Mouse (Mus musculus) spleen, adult 18-20 months (tissue): ENCODE results near the gene Zfp935.
"Not testable (repeated sequence)": the region's sequence is repeated elsewhere in the genome, so short reads cannot be mapped to it uniquely, and the experiment has no call there.

Source experiments
- DNase-seq, 2 experiments: peaks; one replicate each; pipeline ENCODE4 v3.0.0; 2022; ENCODE audit warnings: mixed read lengths in 2 of 2

The Zfp935 gene

DNA sequence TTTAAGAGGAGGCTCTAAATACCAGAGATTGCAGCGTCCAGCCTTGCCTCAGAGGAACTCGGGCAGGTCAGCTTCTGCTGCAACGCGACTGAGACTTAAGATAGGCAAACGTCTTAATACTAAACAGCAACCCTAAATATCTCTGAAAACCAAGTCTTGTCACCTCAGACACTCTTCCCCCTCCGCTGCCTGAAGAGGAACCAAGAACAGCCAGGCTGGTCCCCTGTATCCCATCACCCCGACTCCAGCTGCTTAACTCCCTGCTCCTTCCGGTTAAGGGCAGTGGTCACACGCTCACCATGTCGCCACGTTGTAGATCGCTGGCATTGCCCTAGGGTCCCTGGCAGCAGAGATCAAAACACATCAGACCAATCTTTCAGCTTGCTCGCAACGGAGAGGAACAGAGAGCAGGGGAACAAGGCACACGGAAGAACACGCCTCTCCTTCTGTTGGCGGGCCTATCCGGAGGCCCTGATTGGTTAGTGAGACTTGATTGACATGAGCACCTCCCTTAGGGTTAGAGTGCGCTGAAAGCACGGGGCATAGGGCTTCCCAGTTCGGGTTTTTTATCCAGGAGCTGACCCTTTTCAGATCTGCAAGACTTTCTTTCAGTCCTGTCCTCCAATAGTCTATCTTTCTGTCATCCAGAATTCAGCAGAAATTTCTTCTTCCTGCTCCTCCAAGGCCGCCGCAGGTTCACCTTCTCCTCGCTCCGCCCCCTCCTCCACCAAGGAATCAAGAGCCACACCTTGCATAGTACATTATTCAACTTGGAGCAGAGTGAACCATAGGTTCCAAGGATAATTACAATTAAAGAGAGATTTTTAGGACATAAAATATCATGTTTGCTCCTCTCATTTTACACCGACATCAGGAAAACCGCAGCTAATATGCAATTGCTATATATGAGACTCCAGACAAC, at the start of gene Zfp935:
Zfp935 (minus strand) TSS at position 323 of the 922 bp plus-strand sequence.
- peak; percentile 62 to 69 for DNase-seq

DNA sequence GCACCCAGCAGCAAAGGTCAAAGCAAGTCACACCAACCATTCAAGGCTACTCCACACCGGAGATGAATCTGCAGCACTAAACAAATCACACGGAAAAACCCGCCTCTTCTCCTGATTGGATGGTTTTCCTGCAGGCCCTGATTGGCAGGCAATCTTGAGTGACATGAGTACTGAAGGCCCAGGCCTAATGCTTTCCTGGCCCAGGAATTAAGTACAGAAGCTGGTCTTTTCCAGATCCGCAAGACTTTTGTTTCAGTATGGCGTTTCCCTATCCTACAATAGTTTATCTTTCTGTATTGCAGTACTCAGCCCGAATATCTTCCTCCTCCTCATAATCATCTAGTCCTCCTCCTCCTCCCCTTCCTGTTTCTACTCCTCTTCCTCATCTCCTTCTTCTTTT, 12.8 kb upstream of the Zfp935 start, which contains the start of gene Zfp934:
Zfp934 (minus strand) TSS at position 101 of the 400 bp plus-strand sequence.
- DNase-seq = not testable (repeated sequence)

DNA sequence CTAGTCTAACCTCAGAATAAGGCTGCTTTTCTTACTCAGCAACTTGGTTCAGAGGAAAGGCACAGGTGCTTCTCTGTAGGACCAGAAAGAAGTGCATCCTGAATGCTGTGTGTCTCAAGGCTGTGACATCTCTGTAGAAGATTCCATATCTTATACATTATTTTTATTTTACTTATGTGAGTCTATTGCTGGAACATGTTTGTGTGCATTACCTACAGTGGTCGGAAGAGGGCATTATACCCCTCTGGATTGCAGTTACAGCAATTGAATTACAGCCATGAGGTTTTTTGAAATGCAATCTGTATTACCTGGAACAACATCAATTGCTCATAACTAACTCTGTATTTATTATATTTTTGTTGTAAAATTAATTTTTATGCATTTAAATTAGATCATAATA, 3.4 kb upstream of the Zfp935 start:
- peak in 1 of 2 experiments; percentile 22 for DNase-seq

DNA sequence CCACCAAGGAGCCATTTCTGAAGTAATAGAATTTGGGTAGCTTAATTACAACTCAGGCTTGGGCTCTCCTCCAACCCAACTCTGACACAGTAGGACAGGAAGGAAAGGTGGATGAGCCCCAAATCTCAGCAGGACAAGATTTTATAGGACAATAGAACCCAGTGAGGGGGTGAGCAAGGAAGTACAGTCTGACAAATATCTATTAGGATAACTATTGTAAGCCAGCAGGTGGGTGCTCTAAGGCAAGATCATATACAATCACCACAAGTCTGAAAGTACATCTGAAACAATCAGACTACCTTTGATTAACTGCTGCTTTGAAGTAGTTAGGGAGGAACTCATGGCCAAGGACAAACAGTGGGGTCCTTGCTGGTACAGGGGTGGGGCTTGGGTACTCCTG, 28.2 kb downstream of the Zfp935 start:
- DNase-seq = not testable (repeated sequence)

DNA sequence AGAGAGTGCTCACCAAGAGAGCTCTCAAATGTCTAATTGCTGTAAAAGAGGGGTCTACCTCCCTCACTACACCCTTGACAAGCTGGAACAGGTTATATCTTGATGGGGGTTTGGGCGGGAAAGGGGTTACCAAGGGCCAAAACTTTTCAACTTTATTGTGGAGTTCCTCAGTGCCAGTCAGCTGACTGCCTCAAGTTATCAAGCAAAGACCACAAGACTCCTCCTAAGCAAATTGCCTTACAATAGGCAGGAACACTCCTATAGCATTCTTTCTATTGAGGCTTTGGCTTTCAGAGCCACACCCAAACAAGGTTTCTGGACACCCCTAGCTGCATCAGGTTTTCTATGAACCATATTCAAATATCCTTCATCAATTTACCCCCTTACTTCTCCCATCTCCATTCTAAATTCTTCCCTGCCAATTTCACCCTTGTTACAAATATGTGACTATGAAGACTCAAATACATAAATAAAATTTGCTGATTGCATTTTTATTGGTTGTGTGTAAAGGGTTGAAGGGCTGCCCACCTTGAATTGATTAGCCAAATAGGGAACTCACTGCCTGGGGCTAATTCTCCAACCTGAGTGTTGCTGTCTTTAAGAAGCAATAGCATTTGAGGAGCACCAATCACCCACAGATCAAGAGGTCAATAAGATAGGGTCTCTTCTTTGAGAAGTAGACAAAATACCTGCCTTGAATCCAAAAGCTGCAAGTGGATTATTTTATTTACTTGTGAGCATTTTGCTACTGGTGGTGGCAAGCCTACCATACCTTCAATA, 47.5 kb downstream of the Zfp935 start:
- DNase-seq = not testable (repeated sequence)

DNA sequence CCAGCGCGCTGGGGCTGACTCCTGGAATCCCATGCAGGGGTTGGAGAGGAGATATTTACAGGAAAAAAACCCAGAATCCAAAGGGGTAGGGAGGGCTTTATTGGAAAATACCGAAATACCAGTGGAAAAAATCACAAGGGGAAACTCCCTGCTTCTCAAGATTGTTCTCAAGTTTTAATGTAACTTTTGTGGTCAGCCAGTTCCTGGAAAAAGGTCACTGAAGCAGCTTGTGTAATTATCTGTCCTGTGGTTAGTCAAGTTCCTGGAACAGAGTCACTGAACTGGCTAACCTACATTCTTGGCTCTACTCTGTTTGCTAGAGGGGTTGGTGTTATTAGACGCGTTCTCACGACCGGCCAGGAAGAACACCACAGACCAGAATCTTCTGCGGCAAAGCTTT, 85.7 kb downstream of the Zfp935 start:
- not testable (repeated sequence) for DNase-seq

DNA sequence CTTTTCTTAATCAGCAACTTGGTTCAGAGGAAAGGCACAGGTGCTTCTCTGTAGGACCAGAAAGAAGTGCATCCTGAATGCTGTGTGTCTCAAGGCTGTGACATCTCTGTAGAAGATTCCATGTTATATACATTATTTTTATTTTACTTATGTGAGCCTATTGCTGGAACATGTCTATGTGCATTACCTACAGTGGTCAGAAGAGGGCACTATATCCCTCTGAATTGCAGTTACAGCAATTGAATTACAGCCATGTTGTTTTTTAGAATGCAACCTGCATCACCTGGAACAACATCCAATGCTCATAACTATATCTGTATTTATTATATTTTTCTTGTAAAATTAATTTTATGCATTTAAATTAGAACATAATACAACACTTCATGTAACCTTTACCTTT, 88.4 kb downstream of the Zfp935 start:
- not testable (repeated sequence) for DNase-seq

DNA sequence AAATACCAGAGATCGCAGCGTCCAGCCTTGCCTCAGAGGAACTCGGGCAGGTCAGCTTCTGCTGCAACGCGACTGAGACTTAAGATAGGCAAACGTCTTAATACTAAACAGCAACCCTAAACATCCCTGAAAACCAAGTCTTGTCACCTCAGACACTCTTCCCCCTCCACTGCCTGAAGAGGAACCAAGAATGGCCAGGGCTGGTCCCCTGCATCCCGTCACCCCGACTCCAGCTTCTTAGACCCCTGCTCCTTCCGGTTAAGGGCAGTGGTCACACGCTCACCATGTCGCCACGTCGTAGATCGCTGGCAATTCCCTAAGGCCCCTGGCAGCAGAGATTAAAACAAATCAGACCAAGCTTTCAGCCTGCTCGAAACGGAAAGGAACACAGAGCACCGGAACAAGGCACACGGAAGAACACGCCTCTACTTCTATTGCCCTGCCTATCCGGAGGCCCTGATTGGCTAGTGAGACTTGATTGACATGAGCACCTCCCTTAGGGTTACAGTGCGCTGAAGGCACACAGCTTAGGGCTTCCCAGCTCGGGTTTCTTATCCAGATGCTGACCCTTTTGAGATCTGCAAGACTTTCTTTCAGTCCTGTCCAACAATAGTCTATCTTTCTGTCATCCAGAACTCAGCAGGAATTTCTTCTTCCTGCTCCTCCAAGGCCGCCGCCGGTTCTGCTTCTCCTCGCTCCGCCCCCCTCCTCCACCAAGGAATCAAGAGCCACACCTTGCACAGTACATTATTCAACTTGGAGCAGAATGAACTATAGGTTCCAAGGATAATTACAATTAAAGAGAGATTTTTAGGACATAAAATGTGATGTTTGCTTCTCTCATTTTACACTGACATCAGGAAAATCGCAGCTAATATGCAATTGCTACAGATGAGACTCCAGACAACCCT, 91.6 kb downstream of the Zfp935 start, which contains the start of gene Gm49359:
Gm49359 (minus strand) TSS at position 409 of the 911 bp plus-strand sequence.
- DNase-seq = peak; percentile 73 to 80
